Comparison of ENCODE assay signal across 25 mouse cellular contexts in genomic region chr4:5379215-5379614, GRCm38 (mm10).
DNase-seq lines count a peak whose midpoint lies in the region; ATAC-seq and TF ChIP-seq lines count a peak whose summit lies in the region.
"Had no signal": no experiment of that assay in that cellular context is flagged by ENCODE, and none has a peak within 500 bp of the region (broad histone marks: within the 10 kb centered on the region; RNA-seq: fewer than 3 reads in every experiment).

No protein-coding gene starts in this region.

- peak; percentile 74 for ATAC-seq in intestine, embryonic 14.5 days (replicated peaks; ENCODE audit: low FRiP score, low TSS enrichment, low read depth)
- no peak for ATAC-seq in intestine, postnatal 0 days
- ATAC-seq in embryonic facial prominence, embryonic 14.5 days (ENCODE audit: low read depth): no peak
- ATAC-seq in hindbrain, postnatal 0 days: no peak
- ATAC-seq: forebrain, embryonic 16.5 days; inflammation-experienced regulatory T-cells, adult 6 months had no signal

- no peak for DNase-seq in intestine, embryonic 14.5 days (ENCODE audit: low spot score)
- DNase-seq in embryo, embryonic 10.5 days (ENCODE audit: low spot score): peak; percentile 6
- DNase-seq in embryonic facial prominence, embryonic 14.5 days (ENCODE audit: low spot score): peak; percentile 22
- no peak for DNase-seq in cerebellum, adult 11-12 months
- DNase-seq in lung, adult 2 months: no peak
- no peak for DNase-seq in hindbrain, postnatal 0 days (ENCODE audit: low spot score)
- DNase-seq: adrenal gland, postnatal 25 days; cerebellum, adult 2 months; cerebellum, postnatal 25 days; gastrocnemius, adult 2 months; gastrocnemius, postnatal 36 days; heart, adult 18-20 months; heart, postnatal 4 days; kidney, postnatal 25 days; lung, postnatal 36 days; midbrain, embryonic 14.5 days had no signal

- no peak for TF ChIP-seq CTCF in intestine, postnatal 0 days (IDR thresholded peaks at IDR 0.05; ENCODE audit: low read depth)
- no peak for TF ChIP-seq CTCF in lung, adult 2 months (IDR thresholded peaks at IDR 0.05; ENCODE audit: insufficient read depth, low read length)
- no peak for TF ChIP-seq CTCF in hindbrain, postnatal 0 days (IDR thresholded peaks at IDR 0.05; ENCODE audit: low read depth)

- no peaks in the 10 kb centered on the region for H3K27me3 ChIP-seq in intestine, embryonic 14.5 days (replicated peaks; ENCODE audit: control insufficient read depth, insufficient read depth, low read length)
- no peaks in the 10 kb centered on the region for H3K27me3 ChIP-seq in intestine, postnatal 0 days (replicated peaks; ENCODE audit: control insufficient read depth, insufficient read depth, low read length)
- no peaks in the 10 kb centered on the region for H3K27me3 ChIP-seq in embryonic facial prominence, embryonic 14.5 days (replicated peaks; ENCODE audit: control insufficient read depth, insufficient read depth, low read length)
- H3K27me3 ChIP-seq in hindbrain, postnatal 0 days (ENCODE audit: insufficient read depth, low read length): no peaks in the 10 kb centered on the region
- H3K27me3 ChIP-seq: heart, embryonic 12.5 days; limb, embryonic 12.5 days; liver, embryonic 15.5 days had no signal

- no peak for TF ChIP-seq POLR2A in lung, adult 2 months (IDR thresholded peaks at IDR 0.05; ENCODE audit: borderline replicate concordance, extremely low read depth, low read depth, low read length)

- H3K4me3 ChIP-seq in intestine, embryonic 14.5 days (ENCODE audit: low read depth, low read length): no peak overlapping the region
- H3K4me3 ChIP-seq in intestine, postnatal 0 days (ENCODE audit: low read depth, low read length): no peak overlapping the region
- no peak overlapping the region for H3K4me3 ChIP-seq in embryonic facial prominence, embryonic 14.5 days (ENCODE audit: low read depth, low read length)
- no peak overlapping the region for H3K4me3 ChIP-seq in lung, adult 2 months (replicated peaks; ENCODE audit: extremely low read depth, low read depth, low read length)
- no peak overlapping the region for H3K4me3 ChIP-seq in hindbrain, postnatal 0 days (ENCODE audit: low read length)
- H3K4me3 ChIP-seq: forebrain, embryonic 10.5 days; gastrocnemius, adult 2 months; heart, embryonic 12.5 days; limb, embryonic 12.5 days; liver, embryonic 15.5 days had no signal

- H3K9ac ChIP-seq in intestine, embryonic 14.5 days (ENCODE audit: low read length): no peak overlapping the region
- H3K9ac ChIP-seq in intestine, postnatal 0 days (ENCODE audit: low read depth, low read length): no peak overlapping the region
- H3K9ac ChIP-seq in embryonic facial prominence, embryonic 14.5 days (ENCODE audit: low read depth, low read length): no peak overlapping the region
- H3K9ac ChIP-seq in hindbrain, postnatal 0 days (replicated peaks; ENCODE audit: low read length): no peak overlapping the region
- H3K9ac ChIP-seq: heart, embryonic 12.5 days; hindbrain, embryonic 14.5 days; limb, embryonic 12.5 days; liver, embryonic 15.5 days had no signal

- H3K27ac ChIP-seq in intestine, embryonic 14.5 days (ENCODE audit: low read depth): peak overlapping the region; percentile 54; the same call in 1 of the 2 replicates
- no peak overlapping the region for H3K27ac ChIP-seq in intestine, postnatal 0 days (ENCODE audit: low read depth, low read length)
- no peak overlapping the region for H3K27ac ChIP-seq in embryonic facial prominence, embryonic 14.5 days (replicated peaks; ENCODE audit: low read depth, low read length)
- H3K27ac ChIP-seq in hindbrain, postnatal 0 days: no peak overlapping the region
- H3K27ac ChIP-seq: forebrain, embryonic 10.5 days; gastrocnemius, adult 2 months; hindbrain, embryonic 14.5 days; limb, embryonic 12.5 days; liver, embryonic 15.5 days had no signal

- no peaks in the 10 kb centered on the region for H3K36me3 ChIP-seq in intestine, embryonic 14.5 days (ENCODE audit: control insufficient read depth, insufficient read depth, low read length)
- no peaks in the 10 kb centered on the region for H3K36me3 ChIP-seq in intestine, postnatal 0 days (ENCODE audit: control insufficient read depth, insufficient read depth)
- H3K36me3 ChIP-seq in embryonic facial prominence, embryonic 14.5 days (ENCODE audit: control insufficient read depth, insufficient read depth, low read length): no peaks in the 10 kb centered on the region
- H3K36me3 ChIP-seq in hindbrain, postnatal 0 days (ENCODE audit: insufficient read depth, low read length): no peaks in the 10 kb centered on the region
- H3K36me3 ChIP-seq: forebrain, embryonic 10.5 days; G1E; heart, embryonic 12.5 days; limb, embryonic 12.5 days; liver, embryonic 15.5 days had no signal

- no peak overlapping the region for H3K4me2 ChIP-seq in intestine, embryonic 14.5 days (ENCODE audit: low read length)
- no peak overlapping the region for H3K4me2 ChIP-seq in intestine, postnatal 0 days (replicated peaks; ENCODE audit: low read depth)
- no peak overlapping the region for H3K4me2 ChIP-seq in embryonic facial prominence, embryonic 14.5 days (ENCODE audit: low read depth, low read length)
- H3K4me2 ChIP-seq in hindbrain, postnatal 0 days (ENCODE audit: low read depth, low read length): no peak overlapping the region
- H3K4me2 ChIP-seq: heart, embryonic 12.5 days; hindbrain, embryonic 14.5 days; limb, embryonic 12.5 days; liver, embryonic 15.5 days had no signal

- no peaks in the 10 kb centered on the region for H3K9me3 ChIP-seq in intestine, embryonic 14.5 days (ENCODE audit: control insufficient read depth, low read length)
- no peaks in the 10 kb centered on the region for H3K9me3 ChIP-seq in intestine, postnatal 0 days (ENCODE audit: control insufficient read depth)
- no peaks in the 10 kb centered on the region for H3K9me3 ChIP-seq in embryonic facial prominence, embryonic 14.5 days (ENCODE audit: control insufficient read depth, low read length)
- H3K9me3 ChIP-seq in hindbrain, postnatal 0 days (ENCODE audit: low read length): no peaks in the 10 kb centered on the region
- H3K9me3 ChIP-seq: forebrain, embryonic 10.5 days; G1E; heart, embryonic 12.5 days; limb, embryonic 12.5 days; liver, embryonic 15.5 days had no signal

- H3K4me1 ChIP-seq in intestine, embryonic 14.5 days (replicated peaks; ENCODE audit: control insufficient read depth, insufficient read depth, low read length): peaks cover 5% of the 10 kb centered on the region; the same call in 1 of the 2 replicates
- H3K4me1 ChIP-seq in intestine, postnatal 0 days (replicated peaks; ENCODE audit: control insufficient read depth, insufficient read depth, low read length): no peaks in the 10 kb centered on the region
- no peaks in the 10 kb centered on the region for H3K4me1 ChIP-seq in embryonic facial prominence, embryonic 14.5 days (ENCODE audit: control insufficient read depth, insufficient read depth, low read length)
- H3K4me1 ChIP-seq in lung, adult 2 months (ENCODE audit: control insufficient read depth, insufficient read depth, low read length): no peaks in the 10 kb centered on the region
- H3K4me1 ChIP-seq in hindbrain, postnatal 0 days (ENCODE audit: insufficient read depth, low read length): no peaks in the 10 kb centered on the region
- H3K4me1 ChIP-seq: forebrain, embryonic 10.5 days; heart, embryonic 12.5 days; limb, embryonic 12.5 days; liver, embryonic 15.5 days had no signal

- 36% methylated on average over 1 of the region's 1 CpGs for WGBS in intestine, embryonic 14.5 days
- WGBS in intestine, postnatal 0 days: 69% methylated on average over 1 of the region's 1 CpGs
- WGBS in embryonic facial prominence, embryonic 14.5 days: 56% methylated on average over 1 of the region's 1 CpGs
- 32% methylated on average over 1 of the region's 1 CpGs for WGBS in lung, adult 2 months
- WGBS in hindbrain, postnatal 0 days: 90% methylated on average over 1 of the region's 1 CpGs

Comparison
In these comparisons a context has a peak if more than half of its experiments do, and no peak if none do; other contexts are left out.
1. DNase-seq: peak in embryo, embryonic 10.5 days (single experiment) and embryonic facial prominence, embryonic 14.5 days (single experiment); none in intestine, embryonic 14.5 days (single experiment), cerebellum, adult 11-12 months (single experiment), lung, adult 2 months (single experiment) and hindbrain, postnatal 0 days (single experiment).